In the genomic region with DNA sequence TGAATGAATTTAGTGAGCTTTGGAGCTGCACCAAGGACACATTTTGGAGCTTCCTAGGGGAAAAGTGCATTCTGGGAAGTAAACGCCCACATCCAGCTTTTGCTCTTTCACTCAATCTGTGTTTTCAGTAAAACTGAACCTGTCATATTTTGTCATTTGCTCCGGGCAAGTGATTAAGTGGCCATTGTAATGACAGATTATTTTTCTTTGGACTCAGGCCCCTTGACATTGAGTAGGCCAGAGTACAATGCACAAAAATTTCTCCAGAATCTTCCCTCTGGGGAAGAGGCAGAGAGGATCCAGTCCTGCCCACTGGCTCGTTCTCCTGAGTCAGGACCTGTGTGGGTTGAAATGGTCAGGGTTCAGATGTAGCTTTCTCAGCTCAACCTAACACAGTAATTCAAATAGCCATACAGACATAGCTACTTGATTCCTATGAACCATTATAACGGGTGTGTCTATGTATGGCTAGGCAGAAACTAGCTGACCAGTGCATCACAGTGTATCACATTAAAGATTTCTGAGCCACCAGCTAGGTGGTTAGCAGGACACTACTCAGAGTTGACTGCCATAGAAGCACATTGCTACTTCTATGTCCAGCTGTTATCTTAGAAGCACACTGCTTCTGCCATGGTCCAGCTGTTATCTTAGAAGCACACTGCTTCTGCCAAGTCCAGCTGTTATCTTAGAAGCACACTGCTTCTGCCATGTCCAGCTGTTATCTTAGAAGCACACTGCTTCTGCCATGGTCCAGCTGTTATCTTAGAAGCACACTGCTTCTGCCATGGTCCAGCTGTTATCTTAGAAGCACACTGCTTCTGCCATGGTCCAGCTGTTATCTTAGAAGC, we compare ENCODE assay signal across 27 mouse cellular contexts.
DNase-seq lines count a peak whose midpoint lies in the region; ATAC-seq and TF ChIP-seq lines count a peak whose summit lies in the region.
"Had no signal": no experiment of that assay in that cellular context is flagged by ENCODE, and none has a peak within 500 bp of the region (broad histone marks: within the 10 kb centered on the region; RNA-seq: fewer than 3 reads in every experiment).

No protein-coding gene starts in this region.

- WGBS in lung, embryonic 14.5 days = 62% methylated on average over 4 of the region's 4 CpGs
- 64% methylated on average over 4 of the region's 4 CpGs for WGBS in lung, postnatal 0 days
- 86% methylated on average over 4 of the region's 4 CpGs for WGBS in midbrain, embryonic 11.5 days
- WGBS in midbrain, embryonic 16.5 days = 89% methylated on average over 4 of the region's 4 CpGs

- no peak overlapping the region for H3K4me3 ChIP-seq in lung, embryonic 14.5 days (ENCODE audit: low read depth, low read length)
- H3K4me3 ChIP-seq in lung, postnatal 0 days (ENCODE audit: low read depth, low read length) = no peak overlapping the region
- no peak overlapping the region for H3K4me3 ChIP-seq in midbrain, embryonic 11.5 days (ENCODE audit: low read depth, low read length)
- H3K4me3 ChIP-seq in midbrain, embryonic 16.5 days (ENCODE audit: low read depth, low read length) = no peak overlapping the region
- H3K4me3 ChIP-seq: embryonic facial prominence, embryonic 13.5 days; embryonic facial prominence, embryonic 15.5 days; erythroblast, embryonic 14.5 days; forebrain, embryonic 10.5 days; forebrain, embryonic 12.5 days had no signal

- DNase-seq in lung, embryonic 14.5 days = peak; percentile 74
- no peak for DNase-seq in lung, postnatal 4 days
- DNase-seq in lung, postnatal 0 days (ENCODE audit: low spot score) = peak; percentile 75
- DNase-seq in lung, postnatal 14 days = no peak
- peak; percentile 21 for DNase-seq in midbrain, embryonic 11.5 days (ENCODE audit: low spot score, missing footprints)
- peak; percentile 95 for DNase-seq in adipocyte (ENCODE audit: low spot score)
- DNase-seq in layer of hippocampus, adult 11-12 months (ENCODE audit: low spot score) = no peak
- DNase-seq: adrenal gland, adult 2 months; adrenal gland, postnatal 10 days; adrenal gland, postnatal 25 days; cerebellum, adult 11 months; cerebellum, adult 18-20 months; cerebellum, adult 8-10 months; cerebellum, adult 9-11 months; cerebellum, postnatal 14 days; cerebellum, postnatal 36 days; embryo, embryonic 11 days had no signal

- no peaks in the 10 kb centered on the region for H3K36me3 ChIP-seq in lung, embryonic 14.5 days (ENCODE audit: insufficient read depth)
- H3K36me3 ChIP-seq in lung, postnatal 0 days (ENCODE audit: insufficient read depth, low read length) = no peaks in the 10 kb centered on the region
- no peaks in the 10 kb centered on the region for H3K36me3 ChIP-seq in midbrain, embryonic 11.5 days (ENCODE audit: control insufficient read depth, insufficient read depth, low read length)
- no peaks in the 10 kb centered on the region for H3K36me3 ChIP-seq in midbrain, embryonic 16.5 days (ENCODE audit: control insufficient read depth, insufficient read depth, low read length)
- H3K36me3 ChIP-seq: embryonic facial prominence, embryonic 13.5 days; embryonic facial prominence, embryonic 15.5 days; forebrain, embryonic 10.5 days; forebrain, embryonic 12.5 days had no signal

- TF ChIP-seq EP300 in lung, postnatal 0 days (IDR thresholded peaks at IDR 0.05) = peak; percentile 85; the same call in 1 of the 2 replicates

- no peaks in the 10 kb centered on the region for H3K27me3 ChIP-seq in lung, embryonic 14.5 days (ENCODE audit: insufficient read depth, low read length)
- H3K27me3 ChIP-seq in lung, postnatal 0 days (replicated peaks; ENCODE audit: insufficient read depth, low read length) = no peaks in the 10 kb centered on the region
- H3K27me3 ChIP-seq in midbrain, embryonic 11.5 days (ENCODE audit: control insufficient read depth, insufficient read depth, low read length) = no peaks in the 10 kb centered on the region
- no peaks in the 10 kb centered on the region for H3K27me3 ChIP-seq in midbrain, embryonic 16.5 days (ENCODE audit: control insufficient read depth, insufficient read depth, low read depth, low read length)
- H3K27me3 ChIP-seq: embryonic facial prominence, embryonic 13.5 days; embryonic facial prominence, embryonic 15.5 days; Patski had no signal

- no peak for TF ChIP-seq CTCF in lung, embryonic 14.5 days (IDR thresholded peaks at IDR 0.05; ENCODE audit: low read depth)
- TF ChIP-seq CTCF in lung, postnatal 0 days (IDR thresholded peaks at IDR 0.05) = no peak

- H3K4me2 ChIP-seq in lung, embryonic 14.5 days = no peak overlapping the region
- H3K4me2 ChIP-seq in lung, postnatal 0 days (replicated peaks; ENCODE audit: low read depth, low read length) = no peak overlapping the region
- H3K4me2 ChIP-seq in midbrain, embryonic 11.5 days = no peak overlapping the region
- H3K4me2 ChIP-seq in midbrain, embryonic 16.5 days (ENCODE audit: low read length) = no peak overlapping the region
- H3K4me2 ChIP-seq: embryonic facial prominence, embryonic 13.5 days; embryonic facial prominence, embryonic 15.5 days; forebrain, embryonic 12.5 days had no signal

- peak; percentile 54; the same call in 1 of the 2 replicates for ATAC-seq in lung, embryonic 14.5 days (ENCODE audit: insufficient read depth)
- peak; percentile 55; the same call in 1 of the 2 replicates for ATAC-seq in lung, postnatal 0 days
- no peak for ATAC-seq in midbrain, embryonic 11.5 days (ENCODE audit: low FRiP score)
- ATAC-seq in midbrain, embryonic 16.5 days = no peak
- ATAC-seq: activated CD4-positive, CD25-positive, alpha-beta regulatory T cell, adult 4 months; forebrain, embryonic 14.5 days; forebrain, embryonic 16.5 days; Patski had no signal

- no peaks in the 10 kb centered on the region for H3K4me1 ChIP-seq in lung, embryonic 14.5 days (ENCODE audit: insufficient read depth)
- H3K4me1 ChIP-seq in lung, postnatal 0 days (ENCODE audit: insufficient read depth, low read depth, low read length) = no peaks in the 10 kb centered on the region
- H3K4me1 ChIP-seq in midbrain, embryonic 11.5 days (ENCODE audit: control insufficient read depth, insufficient read depth, low read length) = no peaks in the 10 kb centered on the region
- no peaks in the 10 kb centered on the region for H3K4me1 ChIP-seq in midbrain, embryonic 16.5 days (ENCODE audit: control insufficient read depth, insufficient read depth, low read length)
- H3K4me1 ChIP-seq: forebrain, embryonic 10.5 days; forebrain, embryonic 12.5 days had no signal

- H3K9me3 ChIP-seq in lung, embryonic 14.5 days (ENCODE audit: low read depth, low read length) = no peaks in the 10 kb centered on the region
- no peaks in the 10 kb centered on the region for H3K9me3 ChIP-seq in lung, postnatal 0 days (ENCODE audit: low read length)
- H3K9me3 ChIP-seq in midbrain, embryonic 11.5 days (ENCODE audit: control insufficient read depth, low read length) = no peaks in the 10 kb centered on the region
- no peaks in the 10 kb centered on the region for H3K9me3 ChIP-seq in midbrain, embryonic 16.5 days (replicated peaks; ENCODE audit: control insufficient read depth, low read length, poor library complexity, severe bottlenecking)
- H3K9me3 ChIP-seq: embryonic facial prominence, embryonic 13.5 days; embryonic facial prominence, embryonic 15.5 days; forebrain, embryonic 10.5 days; forebrain, embryonic 12.5 days had no signal

- no peak overlapping the region for H3K9ac ChIP-seq in lung, embryonic 14.5 days
- no peak overlapping the region for H3K9ac ChIP-seq in lung, postnatal 0 days (replicated peaks; ENCODE audit: low read depth)
- no peak overlapping the region for H3K9ac ChIP-seq in midbrain, embryonic 11.5 days (ENCODE audit: low read length)
- H3K9ac ChIP-seq in midbrain, embryonic 16.5 days (ENCODE audit: low read depth, low read length) = no peak overlapping the region
- H3K9ac ChIP-seq: embryonic facial prominence, embryonic 13.5 days; embryonic facial prominence, embryonic 15.5 days; forebrain, embryonic 12.5 days had no signal

- no peak overlapping the region for H3K27ac ChIP-seq in lung, embryonic 14.5 days (ENCODE audit: low read depth)
- peak overlapping the region; percentile 32 for H3K27ac ChIP-seq in lung, postnatal 0 days (ENCODE audit: low read length)
- no peak overlapping the region for H3K27ac ChIP-seq in midbrain, embryonic 11.5 days (ENCODE audit: low read depth, low read length)
- H3K27ac ChIP-seq in midbrain, embryonic 16.5 days (ENCODE audit: low read length) = no peak overlapping the region
- H3K27ac ChIP-seq: embryonic facial prominence, embryonic 13.5 days; embryonic facial prominence, embryonic 15.5 days; forebrain, embryonic 10.5 days; forebrain, embryonic 12.5 days had no signal

Comparison
In these comparisons a context has a peak if more than half of its experiments do, and no peak if none do; other contexts are left out.
1. DNase-seq: peak in lung, embryonic 14.5 days (single experiment), lung, postnatal 0 days (single experiment), midbrain, embryonic 11.5 days (single experiment) and adipocyte (single experiment); none in lung, postnatal 4 days (0 of 2), lung, postnatal 14 days (single experiment) and layer of hippocampus, adult 11-12 months (single experiment).
2. ATAC-seq: peak in lung, embryonic 14.5 days (single experiment) and lung, postnatal 0 days (single experiment); none in midbrain, embryonic 11.5 days (single experiment) and midbrain, embryonic 16.5 days (single experiment).